Mouse (Mus musculus) liver, embryonic 14.5 days (tissue): ENCODE measurements around the gene Grrp1. TPM values are rescaled to one million over a fixed set of nuclear protein-coding genes. Genes with fewer than 3 reads are reported as not detected.
"Not testable (repeated sequence)": the region's sequence is repeated elsewhere in the genome, so short reads cannot be mapped to it uniquely, and the experiment has no call there.

Experiments used
- ATAC-seq: fragments of 200-750 bp; cut with Nextera tagmentation; 2 replicates; pipeline ENCODE4 v1.8.0; 2017; ENCODE audit warnings: moderate number of reproducible peaks, mild to moderate bottlenecking, moderate library complexity; ENCODE audit not compliant: insufficient read depth
- DNase-seq, 3 experiments: peaks; one replicate each; pipeline ENCODE4 v3.0.0-alpha.2; 2012 to 2013; ENCODE audit warnings: low read depth in 3 of 3, low spot score in 3 of 3
- H3K27ac ChIP-seq: fragments of 300-500 bp; sonication (generic); 2 replicates; pipeline ENCODE4 v1.5.1; 2014; ENCODE audit warnings: moderate library complexity, mild to moderate bottlenecking, control low read depth, inconsistent platforms
- H3K27me3 ChIP-seq: fragments of 300-500 bp; sonication (generic); 2 replicates; pipeline ENCODE4 v1.6.1; 2014; ENCODE audit warnings: mild to moderate bottlenecking, low read length, moderate library complexity; ENCODE audit not compliant: control insufficient read depth, insufficient read depth
- H3K36me3 ChIP-seq: fragments of 300-500 bp; sonication (generic); replicated peaks from 2 replicates; pipeline ENCODE4 v1.6.1; 2014; ENCODE audit warnings: low read depth; ENCODE audit not compliant: control insufficient read depth, insufficient read depth
- H3K4me1 ChIP-seq, 2 experiments: fragments of 200-500 bp in 1 of 2; fragments of 300-500 bp in 1 of 2; sonication (generic) in 1 of 2; replicated peaks; 2 replicates each; pipeline ENCODE4 v1.6.1; 2012 to 2014; ENCODE audit warnings: antibody characterized with exemption in 1 of 2, inconsistent platforms in 1 of 2, low read length in 1 of 2; ENCODE audit not compliant: control insufficient read depth in 2 of 2, insufficient read depth in 2 of 2
- H3K4me2 ChIP-seq: fragments of 300-500 bp; sonication (generic); 2 replicates; pipeline ENCODE4 v1.6.1; 2014; ENCODE audit warnings: low read depth, mild to moderate bottlenecking, control low read depth, moderate library complexity
- H3K4me3 ChIP-seq, 2 experiments: fragments of 200-500 bp in 1 of 2; fragments of 300-500 bp in 1 of 2; sonication (generic) in 1 of 2; 2 replicates each; pipeline ENCODE4 v1.5.1; 2012 to 2014; ENCODE audit warnings: low read depth in 2 of 2, low read length in 2 of 2, mild to moderate bottlenecking in 2 of 2, control low read depth in 1 of 2, inconsistent platforms in 1 of 2, moderate library complexity in 1 of 2; ENCODE audit not compliant: insufficient read depth in 1 of 2
- H3K9ac ChIP-seq: fragments of 300-500 bp; sonication (generic); replicated peaks from 2 replicates; pipeline ENCODE4 v1.6.1; 2014; ENCODE audit warnings: mild to moderate bottlenecking, control low read depth, moderate library complexity
- H3K9me3 ChIP-seq: fragments of 300-500 bp; sonication (generic); 2 replicates; pipeline ENCODE4 v1.6.1; 2016; ENCODE audit warnings: low read length, mixed read lengths; ENCODE audit not compliant: control insufficient read depth
- CTCF ChIP-seq: IDR thresholded peaks from 2 replicates; pipeline ENCODE4 v1.5.1; 2016; ENCODE audit warnings: antibody characterized with exemption, low read depth, control low read depth
- EP300 ChIP-seq: IDR thresholded peaks from 2 replicates; pipeline ENCODE4 v1.6.1; 2016; ENCODE audit warnings: antibody characterized with exemption, low read depth
- WGBS: fragments of 180-500 bp; shearing (Covaris S2); extraction: QIAGEN DNeasy Blood & Tissue Kit; methylation state at CpG from one replicate; pipeline ENCODE4 v1.1.7; 2014; ENCODE audit not compliant: insufficient replicate concordance; 5-methylcytosine and 5-hydroxymethylcytosine counted together
- polyA plus RNA-seq, 2 experiments: library from polyadenylated mRNA; depleted of rRNA in 1 of 2; stranded (reverse) in 1 of 2; unstranded in 1 of 2; fragments of >200 nt; fragmentation: Nextera tagmentation in 1 of 2; extraction: Ambion mirVana in 1 of 2; gene quantifications; 2 replicates each; pipeline versions ENCODE4 v1.2.1 to v1.2.3; 2012 to 2014

Gene Grrp1
- polyA plus RNA-seq, 2 experiments = 0.55 to 0.77 TPM

GRCm38 (mm10) chr4:134271979-134272378, 18.1 kb upstream of the Grrp1 start:
- H3K4me3 ChIP-seq = no peak overlapping the region
- ATAC-seq = no peak
- WGBS = 60% methylated on average over 7 of the region's 7 CpGs
- H3K4me2 ChIP-seq = no peak overlapping the region
- H3K36me3 ChIP-seq = peaks cover 8% of the 10 kb centered on the region
- no peak overlapping the region for H3K27ac ChIP-seq
- no peak for TF ChIP-seq EP300
- H3K27me3 ChIP-seq = no peaks in the 10 kb centered on the region
- no peak overlapping the region for H3K9ac ChIP-seq
- no peak for DNase-seq
- H3K9me3 ChIP-seq = no peaks in the 10 kb centered on the region
- peaks cover 16 to 20% of the 10 kb centered on the region in 2 experiments for H3K4me1 ChIP-seq

- TF ChIP-seq CTCF = peak; percentile 70
- H3K9me3 ChIP-seq, ATAC-seq, H3K9ac ChIP-seq, H3K36me3 ChIP-seq, H3K27ac ChIP-seq, H3K4me3 ChIP-seq, H3K4me2 ChIP-seq, H3K27me3 ChIP-seq, DNase-seq: not testable (repeated sequence)
- peaks cover 16 to 20% of the 10 kb centered on the region in 2 experiments for H3K4me1 ChIP-seq
Observed at GRCm38 (mm10) chr4:134269622-134270021, 15.7 kb upstream of the Grrp1 start.

- no peak overlapping the region for H3K4me3 ChIP-seq
- no peak overlapping the region for H3K27ac ChIP-seq
- TF ChIP-seq EP300 = no peak
- TF ChIP-seq CTCF = no peak
- 72% methylated on average over 19 of the region's 19 CpGs for WGBS
- no peak overlapping the region for H3K4me2 ChIP-seq
- DNase-seq (no peak), ATAC-seq (no peak)
- H3K9ac ChIP-seq = no peak overlapping the region
- H3K27me3 ChIP-seq = no peaks in the 10 kb centered on the region
- H3K36me3 ChIP-seq = no peaks in the 10 kb centered on the region
- H3K4me1 ChIP-seq = peaks cover 5 to 10% of the 10 kb centered on the region in 2 experiments; a peak in 3 of 4 replicates
- H3K9me3 ChIP-seq = no peaks in the 10 kb centered on the region
Observed at GRCm38 (mm10) chr4:134268102-134268655, 14.3 kb upstream of the Grrp1 start.

GRCm38 (mm10) chr4:134265860-134266585, 12.1 kb upstream of the Grrp1 start:
- no peak for ATAC-seq
- H3K27ac ChIP-seq = no peak overlapping the region
- H3K27me3 ChIP-seq = no peaks in the 10 kb centered on the region
- no peak overlapping the region for H3K4me2 ChIP-seq
- TF ChIP-seq CTCF = no peak
- no peak for TF ChIP-seq EP300
- no peak overlapping the region for H3K9ac ChIP-seq
- no peaks in the 10 kb centered on the region for H3K36me3 ChIP-seq
- no peaks in the 10 kb centered on the region for H3K4me1 ChIP-seq
- no peak for DNase-seq
- no peaks in the 10 kb centered on the region for H3K9me3 ChIP-seq
- WGBS = 46% methylated on average over 9 of the region's 9 CpGs
- no peak overlapping the region for H3K4me3 ChIP-seq

GRCm38 (mm10) chr4:134263191-134263590, 9.3 kb upstream of the Grrp1 start:
- Histone ChIP-seq H3K9me3 (no peaks in the 10 kb centered on the region), H3K27me3 (no peaks in the 10 kb centered on the region), H3K36me3 (no peaks in the 10 kb centered on the region), H3K4me1 (no peaks in the 10 kb centered on the region), H3K4me3 (no peak overlapping the region), H3K9ac (no peak overlapping the region), H3K27ac (no peak overlapping the region), H3K4me2 (no peak overlapping the region)
- 28% methylated on average over 6 of the region's 6 CpGs for WGBS
- TF ChIP-seq EP300 (no peak), CTCF (peak; percentile 93)
- DNase-seq = no peak
- ATAC-seq = no peak
